Mouse (Mus musculus) lung, embryonic 14.5 days (tissue): ENCODE data around the gene Nfkbie. TPM values are rescaled to one million over a fixed set of nuclear protein-coding genes. Genes with fewer than 3 reads are reported as not detected.

Experiments used
- ATAC-seq: fragments of 200-750 bp; cut with Nextera tagmentation; 2 replicates; pipeline ENCODE4 v1.8.0; 2017; ENCODE audit warnings: mild to moderate bottlenecking, moderate TSS enrichment, moderate library complexity; ENCODE audit not compliant: insufficient read depth
- DNase-seq: peaks from one replicate; pipeline ENCODE4 v3.0.0-alpha.2; 2015
- H3K27ac ChIP-seq: fragments of 300-500 bp; sonication (generic); 2 replicates; pipeline ENCODE4 v1.5.1; 2014; ENCODE audit warnings: low read depth, mild to moderate bottlenecking, moderate library complexity
- H3K27me3 ChIP-seq: fragments of 300-500 bp; sonication (generic); 2 replicates; pipeline ENCODE4 v1.6.1; 2014; ENCODE audit warnings: low read length, control low read depth; ENCODE audit not compliant: insufficient read depth
- H3K36me3 ChIP-seq: fragments of 300-500 bp; sonication (generic); 2 replicates; pipeline ENCODE4 v1.6.1; 2014; ENCODE audit warnings: control low read depth; ENCODE audit not compliant: insufficient read depth
- H3K4me1 ChIP-seq: fragments of 300-500 bp; sonication (generic); 2 replicates; pipeline ENCODE4 v1.6.1; 2014; ENCODE audit warnings: antibody characterized with exemption, control low read depth; ENCODE audit not compliant: insufficient read depth
- H3K4me2 ChIP-seq: fragments of 300-500 bp; sonication (generic); 2 replicates; pipeline ENCODE4 v1.6.1; 2014; ENCODE audit warnings: mild to moderate bottlenecking
- H3K4me3 ChIP-seq: fragments of 300-500 bp; sonication (generic); 2 replicates; pipeline ENCODE4 v1.5.1; 2014; ENCODE audit warnings: low read depth, low read length
- H3K9ac ChIP-seq: fragments of 300-500 bp; sonication (generic); 2 replicates; pipeline ENCODE4 v1.6.1; 2014
- H3K9me3 ChIP-seq: fragments of 300-500 bp; sonication (generic); 2 replicates; pipeline ENCODE4 v1.6.1; 2016; ENCODE audit warnings: low read depth, low read length, control low read depth
- CTCF ChIP-seq: IDR thresholded peaks from 2 replicates; pipeline ENCODE4 v1.5.1; 2016; ENCODE audit warnings: antibody characterized with exemption, low read depth
- WGBS: fragments of 180-500 bp; shearing (Covaris S2); extraction: QIAGEN DNeasy Blood & Tissue Kit; methylation state at CpG from one replicate; pipeline ENCODE4 v1.1.7; 2014; 5-methylcytosine and 5-hydroxymethylcytosine counted together
- polyA plus RNA-seq: library from polyadenylated mRNA; unstranded; fragments of >200 nt; fragmentation: Nextera tagmentation; extraction: Ambion mirVana; gene quantifications from 2 replicates; pipeline ENCODE4 v1.2.1, GENCODE M21; 2014

Gene Nfkbie
- polyA plus RNA-seq, 1 experiment from 2014 or later = 3.1 TPM

DNA sequence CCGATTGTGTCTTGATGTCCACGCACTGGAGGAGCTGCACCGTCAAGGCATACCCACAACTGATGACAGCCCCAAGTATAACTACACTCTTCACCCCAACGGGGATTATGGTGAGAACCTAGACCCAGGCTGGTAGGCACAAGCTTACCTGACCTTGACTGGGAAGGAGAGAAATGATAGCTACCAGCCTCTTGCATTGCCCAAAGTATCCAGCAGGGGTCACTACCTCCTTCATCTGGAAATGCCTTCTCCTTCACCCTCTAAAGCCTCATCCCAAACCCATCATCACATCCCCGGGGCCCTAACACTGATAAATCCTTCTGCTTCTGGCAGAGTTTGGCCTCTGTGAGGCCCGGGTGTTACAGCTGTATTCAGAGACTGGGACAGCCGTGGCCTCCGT lies 39.0 kb upstream of the Nfkbie start:
- 44% methylated on average over 8 of the region's 8 CpGs for WGBS
- peak; percentile 50; the same call in 1 of the 2 replicates for ATAC-seq
- no peaks in the 10 kb centered on the region for H3K27me3 ChIP-seq
- no peak overlapping the region for H3K9ac ChIP-seq
- H3K4me2 ChIP-seq = no peak overlapping the region
- no peaks in the 10 kb centered on the region for H3K9me3 ChIP-seq
- peak; percentile 92 for TF ChIP-seq CTCF
- H3K4me3 ChIP-seq = no peak overlapping the region
- DNase-seq = peak; percentile 87
- 0 out of 2 replicates have a peak, but pooled peaks cover 29% of the 10 kb centered on the region for H3K36me3 ChIP-seq
- no peaks in the 10 kb centered on the region for H3K4me1 ChIP-seq
- H3K27ac ChIP-seq = no peak overlapping the region

DNA sequence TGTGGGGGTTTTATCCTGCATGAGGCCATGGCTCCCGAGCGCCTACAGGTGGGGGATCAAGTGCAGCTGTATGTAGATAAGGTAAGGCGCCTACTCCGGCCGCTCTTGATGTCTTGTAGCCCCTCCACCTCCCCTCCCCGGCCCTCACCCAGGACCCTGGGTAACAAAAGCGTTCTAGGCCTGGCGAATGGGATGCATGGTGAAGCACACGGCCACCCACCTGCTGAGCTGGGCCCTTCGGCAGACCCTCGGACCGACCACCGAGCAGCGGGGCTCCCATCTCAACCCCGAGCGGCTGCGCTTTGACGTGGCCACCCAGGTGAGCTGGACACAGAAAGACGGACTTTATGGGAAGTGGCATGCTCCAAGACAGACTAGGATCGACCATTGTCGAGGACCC lies 38.4 kb upstream of the Nfkbie start:
- no peaks in the 10 kb centered on the region for H3K27me3 ChIP-seq
- ATAC-seq (no peak; the same call in 1 of the 2 replicates), DNase-seq (no peak)
- H3K4me3 ChIP-seq = no peak overlapping the region
- H3K9me3 ChIP-seq = no peaks in the 10 kb centered on the region
- no peak overlapping the region for H3K27ac ChIP-seq
- 91% methylated on average over 21 of the region's 21 CpGs for WGBS
- H3K4me1 ChIP-seq = no peaks in the 10 kb centered on the region
- H3K9ac ChIP-seq = no peak overlapping the region
- H3K36me3 ChIP-seq = 0 out of 2 replicates have a peak, but pooled peaks cover 28% of the 10 kb centered on the region
- no peak overlapping the region for H3K4me2 ChIP-seq
- TF ChIP-seq CTCF = no peak

DNA sequence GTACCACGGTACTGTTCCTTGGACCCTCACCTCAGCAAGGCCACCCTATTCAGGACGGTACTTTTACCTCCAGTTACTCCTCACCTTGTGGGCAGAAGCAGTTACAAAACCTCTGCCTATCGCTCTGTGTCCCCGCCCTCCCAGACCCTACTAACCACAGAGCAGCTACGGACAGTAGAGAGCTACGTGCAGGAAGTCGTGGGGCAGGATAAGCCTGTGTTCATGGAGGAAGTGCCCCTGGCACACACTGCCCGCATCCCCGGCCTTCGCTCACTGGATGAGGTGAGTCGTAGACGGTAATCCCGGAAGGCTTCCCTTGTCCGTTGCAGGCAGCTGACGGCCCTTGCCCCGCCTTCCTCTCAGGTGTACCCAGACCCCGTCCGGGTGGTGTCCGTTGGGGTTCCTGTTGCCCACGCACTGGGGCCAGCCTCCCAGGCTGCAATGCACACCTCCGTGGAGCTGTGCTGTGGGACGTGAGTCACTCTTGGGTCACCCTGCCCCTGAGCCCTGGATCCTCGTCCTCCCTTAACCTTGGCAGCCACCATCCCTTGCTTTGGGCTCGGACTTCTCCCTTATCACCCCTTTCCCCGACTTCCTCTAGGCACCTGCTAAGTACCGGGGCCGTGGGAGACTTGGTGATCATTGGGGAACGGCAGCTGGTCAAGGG lies 37.8 kb upstream of the Nfkbie start:
- Histone ChIP-seq H3K27me3 (no peaks in the 10 kb centered on the region), H3K4me2 (no peak overlapping the region), H3K9me3 (no peaks in the 10 kb centered on the region), H3K9ac (no peak overlapping the region), H3K4me1 (no peaks in the 10 kb centered on the region), H3K4me3 (no peak overlapping the region), H3K27ac (no peak overlapping the region), H3K36me3 (0 out of 2 replicates have a peak, but pooled peaks cover 28% of the 10 kb centered on the region)
- TF ChIP-seq CTCF = no peak
- DNase-seq (no peak), ATAC-seq (no peak)
- WGBS = 90% methylated on average over 28 of the region's 28 CpGs

DNA sequence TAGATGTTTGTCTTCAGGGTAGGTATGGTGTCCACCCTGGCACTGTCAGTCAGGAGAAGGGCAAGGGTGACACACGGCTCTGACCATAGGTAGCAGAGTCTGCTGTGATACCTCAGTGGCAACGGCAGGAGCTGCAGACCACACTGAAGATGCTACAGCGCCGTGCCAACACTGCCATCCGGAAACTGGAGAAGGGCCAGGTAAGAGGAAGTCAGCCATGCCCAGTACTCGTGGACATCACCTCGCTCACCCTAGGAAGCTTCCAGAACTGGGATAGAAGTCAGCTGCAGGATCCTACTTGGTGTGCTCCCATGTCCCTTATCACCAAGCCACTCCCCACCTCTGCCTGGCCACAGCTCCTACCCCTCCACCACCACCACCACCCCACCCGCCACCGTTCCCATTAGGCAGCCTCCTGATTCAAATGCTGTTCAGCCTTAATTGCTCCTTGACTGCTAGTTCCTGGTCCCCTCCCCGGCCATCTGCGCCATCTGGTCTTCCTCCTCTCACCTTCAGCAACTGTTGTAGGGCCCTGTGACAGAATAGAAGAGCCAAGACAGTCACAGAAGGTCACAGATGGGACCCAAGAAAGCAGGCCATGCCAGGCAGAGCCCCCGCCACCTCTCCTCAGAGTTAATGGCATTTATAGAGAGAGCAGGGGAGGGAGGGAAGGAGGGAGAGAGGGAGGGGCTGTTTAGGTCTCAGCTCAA lies 36.6 kb upstream of the Nfkbie start:
- H3K27me3 ChIP-seq = no peaks in the 10 kb centered on the region
- no peak for TF ChIP-seq CTCF

DNA sequence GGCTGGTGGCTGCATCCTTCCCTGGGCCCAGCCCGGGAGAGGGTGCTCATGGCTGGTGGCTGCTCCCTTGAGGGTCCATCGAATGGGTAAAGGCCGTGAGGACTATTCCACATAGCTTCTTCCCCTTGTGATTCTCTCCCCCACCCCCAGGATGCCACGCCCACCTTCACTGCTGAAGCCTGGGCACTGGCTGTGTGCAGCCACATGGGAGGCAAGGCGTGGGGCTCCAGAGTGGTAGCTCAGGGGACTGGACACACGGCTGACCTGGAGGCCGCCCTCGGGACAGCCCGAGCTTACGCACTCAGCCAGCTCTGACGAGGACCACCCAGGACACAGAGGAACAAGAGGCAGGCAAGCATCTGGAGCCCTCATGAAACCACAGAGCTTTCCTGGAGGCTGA lies 35.4 kb upstream of the Nfkbie start:
- H3K4me3 ChIP-seq = no peak overlapping the region
- no peak for ATAC-seq
- DNase-seq = no peak
- H3K27ac ChIP-seq = no peak overlapping the region
- no peaks in the 10 kb centered on the region for H3K27me3 ChIP-seq
- no peaks in the 10 kb centered on the region for H3K9me3 ChIP-seq
- H3K9ac ChIP-seq = no peak overlapping the region
- H3K4me1 ChIP-seq = no peaks in the 10 kb centered on the region
- H3K36me3 ChIP-seq = 0 out of 2 replicates have a peak, but pooled peaks cover 28% of the 10 kb centered on the region
- 80% methylated on average over 11 of the region's 11 CpGs for WGBS
- TF ChIP-seq CTCF = no peak
- no peak overlapping the region for H3K4me2 ChIP-seq

More for the DNA sequence above, 36.6 kb upstream of the Nfkbie start:
- no peak overlapping the region for H3K4me2 ChIP-seq
- no peaks in the 10 kb centered on the region for H3K4me1 ChIP-seq
- H3K36me3 ChIP-seq = 0 out of 2 replicates have a peak, but pooled peaks cover 28% of the 10 kb centered on the region
- no peak overlapping the region for H3K9ac ChIP-seq
- H3K4me3 ChIP-seq = no peak overlapping the region
- 79% methylated on average over 12 of the region's 12 CpGs for WGBS
- H3K9me3 ChIP-seq = no peaks in the 10 kb centered on the region
- DNase-seq = no peak
- no peak for ATAC-seq
- no peak overlapping the region for H3K27ac ChIP-seq

DNA sequence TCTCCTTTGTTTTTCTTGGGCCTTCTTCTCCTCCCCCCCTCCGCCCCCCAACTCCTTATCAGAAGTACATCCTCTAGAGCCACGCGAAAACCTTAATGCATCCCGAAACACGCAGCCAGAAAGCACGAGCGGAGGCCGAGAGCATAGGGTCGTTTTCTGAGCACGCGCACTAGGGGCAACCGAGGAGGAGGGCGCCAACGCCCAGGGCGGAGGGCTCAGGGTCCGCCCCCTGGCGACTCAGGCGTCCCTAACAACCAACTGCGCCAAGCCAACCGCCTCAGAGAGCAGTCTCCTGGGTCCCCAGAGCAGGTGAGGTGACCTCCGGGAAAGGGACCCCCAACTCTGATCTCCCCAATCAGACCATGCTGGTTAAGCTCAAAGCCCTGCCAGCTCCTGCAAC lies 32.2 kb upstream of the Nfkbie start, which contains the start of gene Tcte1:
TSS of gene Tcte1 (plus strand) at position 172 of the 400 bp plus-strand sequence.
- peak; percentile 81 for ATAC-seq
- Histone ChIP-seq H3K27ac (no peak within 1 kb of the TSS), H3K4me3 (peak within 1 kb of the TSS; percentile 35), H3K27me3 (peaks cover 6% of the 10 kb centered on the region; the same call in 1 of the 2 replicates), H3K9ac (peak within 1 kb of the TSS; percentile 59), H3K36me3 (0 out of 2 replicates have a peak, but pooled peaks cover 15% of the 10 kb centered on the region), H3K4me2 (peak within 1 kb of the TSS; percentile 76), H3K4me1 (no peaks in the 10 kb centered on the region), H3K9me3 (no peaks in the 10 kb centered on the region)
- under 1% methylated on average over 21 of the region's 21 CpGs for WGBS
- TF ChIP-seq CTCF = 0 out of 2 replicates have a peak, but pooled peaks have one; percentile 26
- DNase-seq = peak; percentile 85

DNA sequence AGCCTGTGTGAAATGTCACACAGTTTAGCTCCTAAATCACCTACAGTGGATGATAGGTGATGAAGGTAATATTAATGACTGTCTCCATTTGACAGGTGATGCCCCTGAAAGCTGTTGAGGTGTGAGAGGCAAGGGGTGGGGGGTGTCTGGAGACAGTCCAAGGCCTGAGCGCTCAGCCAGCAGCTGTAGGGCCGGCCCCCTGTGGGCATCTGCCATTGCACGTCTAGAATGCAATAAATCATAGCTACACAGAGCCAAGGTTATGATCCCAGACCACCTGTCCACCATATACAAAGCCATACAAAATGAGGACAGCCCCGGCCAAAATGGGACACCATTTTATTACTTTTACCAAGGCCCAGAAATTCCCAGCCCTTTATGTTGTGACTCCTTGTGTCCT lies 30.5 kb upstream of the Nfkbie start:
- H3K4me2 ChIP-seq = no peak overlapping the region
- TF ChIP-seq CTCF = no peak
- H3K9ac ChIP-seq = no peak overlapping the region
- DNase-seq (no peak), ATAC-seq (no peak)
- 57% methylated on average over 4 of the region's 4 CpGs for WGBS
- no peaks in the 10 kb centered on the region for H3K4me1 ChIP-seq
- H3K4me3 ChIP-seq = no peak overlapping the region
- no peaks in the 10 kb centered on the region for H3K9me3 ChIP-seq
- 0 out of 2 replicates have a peak, but pooled peaks cover 6% of the 10 kb centered on the region for H3K36me3 ChIP-seq
- peaks cover 11% of the 10 kb centered on the region; the same call in 1 of the 2 replicates for H3K27me3 ChIP-seq
- H3K27ac ChIP-seq = no peak overlapping the region
